Mouse (Mus musculus): ENCODE measurements around the gene Cpne1. TPM values are rescaled to one million over a fixed set of nuclear protein-coding genes. Genes with fewer than 3 reads are reported as not detected.

The Cpne1 gene
- polyA plus RNA-seq, 1 experiment from 2014 or later, result 32.0 TPM

Other genes with a start within 250 kb of the Cpne1 start
- 57.6 and 59.6 TPM in 2 replicates for gene Uqcc1, start 181.7 kb downstream of the Cpne1 start, polyA plus RNA-seq (2015; fragmentation: Nextera tagmentation; extraction: Ambion mirVana)
- gene Gm15557, start 171.2 kb downstream of the Cpne1 start, polyA plus RNA-seq (2015; fragmentation: Nextera tagmentation; extraction: Ambion mirVana), result 0.16 TPM in 1 of 2 replicates, not detected in the other
- gene Gdf5, start 166.6 kb downstream of the Cpne1 start, polyA plus RNA-seq (2015; fragmentation: Nextera tagmentation; extraction: Ambion mirVana), result 2.0 and 3.6 TPM in 2 replicates
- 18.1 and 18.7 TPM in 2 replicates for gene Cep250, start 155.5 kb downstream of the Cpne1 start, polyA plus RNA-seq (2015; fragmentation: Nextera tagmentation; extraction: Ambion mirVana)
- gene 6430550D23Rik, start 104.0 kb downstream of the Cpne1 start, polyA plus RNA-seq (2015; fragmentation: Nextera tagmentation; extraction: Ambion mirVana), result 1.8 and 2.4 TPM in 2 replicates
- 371 and 377 TPM in 2 replicates for gene Ergic3, start 103.9 kb downstream of the Cpne1 start, polyA plus RNA-seq (2015; fragmentation: Nextera tagmentation; extraction: Ambion mirVana)
- not detected in 2 replicates for gene Fer1l4, start 59.0 kb downstream of the Cpne1 start, polyA plus RNA-seq (2015; fragmentation: Nextera tagmentation; extraction: Ambion mirVana)
- 5.1 and 5.8 TPM in 2 replicates for gene Spag4, start 46.8 kb downstream of the Cpne1 start, polyA plus RNA-seq (2015; fragmentation: Nextera tagmentation; extraction: Ambion mirVana)
- 27.9 and 29.1 TPM in 2 replicates for gene Rbm12, start within 50 bp of the Cpne1 start, polyA plus RNA-seq (2015; fragmentation: Nextera tagmentation; extraction: Ambion mirVana)
- 21.6 and 24.1 TPM in 2 replicates for gene Gm28036, start 15.1 kb upstream of the Cpne1 start, polyA plus RNA-seq (2015; fragmentation: Nextera tagmentation; extraction: Ambion mirVana)
- gene Romo1, start 32.1 kb upstream of the Cpne1 start, polyA plus RNA-seq (2015; fragmentation: Nextera tagmentation; extraction: Ambion mirVana), result 443 and 462 TPM in 2 replicates
- 30.0 and 35.7 TPM in 2 replicates for gene Nfs1, start 32.2 kb upstream of the Cpne1 start, polyA plus RNA-seq (2015; fragmentation: Nextera tagmentation; extraction: Ambion mirVana)
- 563 and 565 TPM in 2 replicates for gene Rbm39, start 68.3 kb upstream of the Cpne1 start, polyA plus RNA-seq (2015; fragmentation: Nextera tagmentation; extraction: Ambion mirVana)
- 102 and 107 TPM in 2 replicates for gene Phf20, start 84.5 kb upstream of the Cpne1 start, polyA plus RNA-seq (2015; fragmentation: Nextera tagmentation; extraction: Ambion mirVana)
- 6.3 and 7.7 TPM in 2 replicates for gene Cnbd2, start 200.3 kb upstream of the Cpne1 start, polyA plus RNA-seq (2015; fragmentation: Nextera tagmentation; extraction: Ambion mirVana)
- gene Scand1, start 200.7 kb upstream of the Cpne1 start, polyA plus RNA-seq (2015; fragmentation: Nextera tagmentation; extraction: Ambion mirVana), result 84.7 and 95.3 TPM in 2 replicates

Measured in hindbrain, embryonic 13.5 days (tissue).